Mouse (Mus musculus) monocyte, adult 2 months (primary cell): ENCODE data around the gene Bace1.

Experiments
- DNase-seq, 2 experiments: peaks; one replicate each; pipeline ENCODE4 v3.0.0; 2022; ENCODE audit warnings: low spot score in 2 of 2, low read depth in 1 of 2

Bace1 gene

GRCm38 (mm10) chr9:45838434-45839138 is at the start of gene Bace1:
Gene Bace1 (plus strand): TSS chr9:45838580.
- DNase-seq = no peak

DNA sequence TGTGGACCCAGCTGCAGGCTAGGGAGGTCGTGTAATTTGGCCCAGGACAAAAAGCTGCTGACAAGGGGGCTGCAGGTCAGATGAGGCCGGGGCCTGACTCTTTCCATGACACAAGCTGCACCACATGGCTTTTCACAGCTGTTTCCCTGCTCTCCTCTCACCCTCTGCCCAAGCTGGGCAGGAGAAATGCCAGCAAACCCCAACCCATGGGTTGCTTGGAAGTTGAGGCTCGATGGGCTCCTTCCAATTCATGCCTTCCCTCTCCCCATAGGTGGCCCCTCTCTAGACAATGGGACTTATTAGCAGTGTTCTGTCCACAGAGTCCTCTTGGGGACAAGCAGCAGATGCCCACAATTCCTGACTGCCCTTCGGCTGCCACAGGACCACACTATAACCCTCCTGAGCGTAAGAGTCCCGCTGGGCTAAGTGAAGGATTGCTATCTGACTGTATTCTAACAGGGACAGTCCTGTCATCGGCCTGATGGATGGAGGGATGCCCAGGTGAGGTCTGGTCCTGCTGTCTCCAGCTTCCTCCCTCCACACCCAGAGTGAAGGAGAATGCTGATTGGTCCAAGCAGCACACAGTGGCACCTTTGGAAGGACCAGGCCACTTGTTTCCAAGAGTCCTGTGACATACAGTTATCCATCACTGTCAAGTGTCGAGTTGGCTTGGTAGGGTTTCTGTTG is 46.8 kb upstream of the Bace1 start:
- no peak for DNase-seq

GRCm38 (mm10) chr9:45792235-45792634 is 46.1 kb upstream of the Bace1 start:
- DNase-seq = no peak

GRCm38 (mm10) chr9:45793697-45794096 is 44.7 kb upstream of the Bace1 start:
- DNase-seq = no peak

DNA sequence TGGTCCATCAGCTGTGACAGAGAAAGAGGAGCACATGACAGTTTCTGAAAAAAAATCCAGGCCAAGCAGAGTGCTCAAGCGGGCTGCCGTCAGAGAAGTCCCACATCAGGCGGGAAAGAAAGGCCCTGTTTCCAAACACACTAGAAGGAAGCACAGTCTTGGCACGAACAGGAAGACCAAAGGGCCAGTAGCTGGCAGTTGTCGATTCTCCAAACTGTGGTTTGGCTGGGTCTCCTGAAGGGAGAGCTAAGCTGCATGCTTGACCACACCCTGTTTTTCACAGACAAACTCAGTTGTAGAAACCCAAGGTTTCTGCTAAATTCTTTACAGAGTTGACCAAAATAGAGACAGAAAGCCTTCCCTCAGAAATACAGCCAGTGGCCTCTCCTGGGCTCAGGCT is 42.7 kb upstream of the Bace1 start:
- no peak for DNase-seq

- DNase-seq = no peak
Observed at GRCm38 (mm10) chr9:45797271-45797670, 41.1 kb upstream of the Bace1 start.

GRCm38 (mm10) chr9:45798467-45799164 is 39.8 kb upstream of the Bace1 start:
- DNase-seq = no peak

DNA sequence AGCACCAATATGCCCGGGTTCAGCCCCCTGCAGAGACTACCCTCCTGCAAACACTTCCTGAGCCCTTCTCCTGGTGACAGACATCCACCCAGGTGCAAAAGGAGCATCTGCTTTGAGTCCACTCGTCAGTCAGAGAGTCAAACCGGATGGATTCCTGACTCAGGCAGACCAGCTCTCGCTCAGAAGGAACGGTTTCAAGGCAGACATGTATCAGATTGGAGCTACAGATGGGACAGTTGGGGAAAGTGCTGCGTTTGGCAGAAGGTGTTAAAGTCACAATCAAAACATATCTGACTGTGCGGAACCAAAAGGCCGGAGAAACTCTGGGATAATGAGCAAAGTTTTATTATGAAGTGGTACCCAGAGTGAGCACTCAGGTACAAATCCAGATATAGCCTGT is 39.0 kb upstream of the Bace1 start:
- no peak for DNase-seq

DNA sequence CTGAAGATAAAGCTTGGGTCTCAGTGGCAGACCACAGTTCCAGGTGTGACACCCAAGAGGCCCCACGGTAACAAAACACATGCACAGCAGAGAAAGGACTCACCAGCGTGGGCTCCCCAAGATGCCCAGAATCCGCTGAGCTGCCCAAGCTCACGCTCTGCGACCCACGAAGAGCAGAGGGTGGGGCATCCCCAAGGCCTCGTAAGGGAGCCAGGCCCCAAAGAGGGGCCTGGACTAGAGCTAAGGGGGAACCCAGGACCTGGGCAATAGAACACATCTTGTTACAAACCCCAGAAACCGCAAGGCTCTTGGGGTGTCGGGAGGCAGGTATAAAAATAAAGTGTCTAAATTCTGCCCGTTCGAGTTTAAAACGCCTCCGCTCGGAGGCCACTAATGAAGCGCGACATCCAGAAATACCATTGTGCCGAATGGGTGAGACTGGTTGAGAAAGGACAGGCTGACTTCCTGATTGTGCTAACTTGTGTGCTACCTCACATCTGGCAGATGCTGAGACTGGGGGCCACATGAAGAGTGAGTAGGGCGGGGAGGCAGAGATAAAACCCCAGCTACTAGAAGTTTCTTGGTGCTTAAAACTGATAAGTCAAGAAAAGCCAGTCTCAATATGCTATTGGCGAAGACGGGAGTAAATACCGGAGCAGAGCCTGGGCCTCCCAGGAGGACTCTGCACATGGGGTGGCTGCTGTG is 35.2 kb upstream of the Bace1 start:
- DNase-seq = no peak

GRCm38 (mm10) chr9:45806847-45807246 is 31.5 kb upstream of the Bace1 start:
- DNase-seq = no peak

DNA sequence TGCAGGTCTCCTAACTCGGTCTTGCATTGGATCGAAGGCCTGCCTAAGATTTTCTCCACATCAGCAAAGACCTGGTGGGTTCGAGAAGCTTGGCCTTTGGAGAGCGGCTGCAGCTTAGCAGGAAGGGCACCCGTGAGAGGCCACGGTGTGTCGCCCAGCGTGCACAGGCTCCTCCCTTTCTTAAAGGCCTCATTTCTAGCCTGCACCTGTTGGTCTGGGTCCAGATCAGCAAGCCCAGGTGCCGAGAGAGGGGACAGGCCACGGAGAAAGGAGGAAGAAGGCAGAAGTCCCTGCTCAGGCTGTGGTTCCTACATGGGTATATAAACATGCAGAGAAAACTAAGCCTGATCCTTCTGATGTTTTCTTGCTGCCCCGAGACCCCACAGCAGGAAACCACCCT is 31.0 kb upstream of the Bace1 start:
- DNase-seq = no peak

DNA sequence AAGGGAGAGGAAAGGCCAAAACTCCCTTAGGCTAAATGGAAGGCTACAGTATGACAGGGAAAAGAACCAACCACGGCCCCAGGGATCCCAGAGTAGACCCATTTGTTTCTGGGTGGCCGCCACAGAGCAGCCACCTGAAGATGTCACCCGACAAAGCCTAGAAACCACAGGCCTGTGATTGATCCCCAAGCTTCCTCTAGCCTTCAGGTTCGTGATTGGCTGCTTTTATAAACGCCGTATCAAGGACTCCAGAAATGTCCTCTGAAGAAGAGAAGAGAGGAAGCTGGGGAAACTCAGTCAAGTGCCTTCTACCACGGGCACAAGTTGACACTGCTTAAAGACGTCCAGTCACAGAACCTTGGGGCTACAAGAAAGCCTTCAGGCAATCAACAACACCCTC is 30.6 kb upstream of the Bace1 start:
- no peak for DNase-seq

GRCm38 (mm10) chr9:45811946-45812345 is 26.4 kb upstream of the Bace1 start:
- DNase-seq = no peak

DNA sequence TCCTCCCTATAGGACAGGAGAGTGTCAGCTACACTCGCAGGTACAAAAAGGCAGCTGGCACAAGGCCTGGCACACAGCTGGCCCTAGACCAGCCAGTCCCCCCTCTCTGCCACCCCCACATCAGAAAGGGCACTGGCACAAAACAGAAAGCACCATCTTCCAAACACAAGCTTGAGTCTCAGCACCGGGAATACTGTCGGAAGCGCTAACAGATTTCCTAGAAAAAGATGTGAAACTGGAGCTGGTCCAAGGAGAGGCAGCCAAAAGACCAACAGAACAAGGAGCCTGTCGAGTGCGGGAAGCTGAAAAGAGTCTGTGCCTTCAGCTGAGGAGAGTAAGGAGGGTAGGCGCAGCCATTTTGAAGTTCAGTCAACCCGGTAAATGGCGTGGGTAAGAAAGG is 23.3 kb upstream of the Bace1 start:
- DNase-seq = no peak

DNA sequence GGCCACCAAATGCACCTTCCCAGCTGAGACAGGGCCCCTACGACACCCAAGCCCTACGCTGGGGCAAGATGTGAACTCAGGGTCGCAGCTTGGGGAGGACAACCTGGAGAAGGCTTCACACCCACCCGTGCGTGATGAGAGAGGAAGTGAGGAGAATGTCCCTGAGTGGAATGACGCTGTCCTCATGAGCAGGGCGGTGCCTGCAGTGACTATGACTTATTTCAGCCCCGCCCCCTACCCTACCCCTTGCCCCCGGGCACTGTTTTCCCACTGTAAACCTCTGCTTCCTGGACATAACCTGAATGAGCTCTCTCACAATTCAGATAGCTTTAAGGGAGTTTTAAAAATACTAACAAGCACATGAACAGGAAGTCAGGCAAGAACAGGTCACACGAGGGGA is 22.9 kb upstream of the Bace1 start:
- DNase-seq = no peak

GRCm38 (mm10) chr9:45818406-45819011 is 19.9 kb upstream of the Bace1 start:
- DNase-seq = no peak

GRCm38 (mm10) chr9:45827663-45828290 is 10.6 kb upstream of the Bace1 start:
- no peak for DNase-seq

DNA sequence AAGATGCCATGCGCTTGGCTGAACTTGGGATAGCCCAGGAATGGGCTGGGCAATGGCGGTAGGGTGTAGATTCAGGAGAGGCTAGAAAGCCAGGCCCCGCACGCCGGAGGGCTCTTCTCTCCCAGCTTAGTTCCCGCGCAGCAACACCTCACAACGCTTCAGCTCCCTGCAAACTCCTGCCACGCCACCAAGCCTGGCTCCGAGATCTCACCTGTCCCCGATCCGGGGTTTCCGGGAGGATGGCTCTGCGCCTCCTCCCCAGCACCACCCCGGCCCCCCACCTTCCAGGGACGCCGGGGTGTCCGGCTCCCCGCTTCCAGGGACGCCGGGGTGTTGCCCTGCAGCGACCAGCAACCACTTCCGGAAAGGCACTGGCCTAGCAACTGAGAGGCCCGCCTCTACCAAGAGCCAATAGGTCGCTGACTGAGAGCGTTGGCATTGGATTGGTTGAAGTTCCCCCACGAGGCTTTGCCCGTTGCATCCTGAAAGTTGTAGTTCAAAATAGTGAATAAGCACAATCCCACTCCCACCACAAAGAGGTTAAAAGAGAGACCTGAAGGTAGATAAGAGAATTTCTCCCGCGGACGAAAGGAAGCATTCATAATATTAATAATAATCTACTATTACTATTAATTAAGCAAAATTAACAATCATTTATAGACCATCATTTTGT is 10.0 kb upstream of the Bace1 start, which contains the start of gene Cep164:
TSS of gene Cep164 (minus strand) at position 401 of the 673 bp plus-strand sequence.
- DNase-seq = peak; percentile 69 to 73

DNA sequence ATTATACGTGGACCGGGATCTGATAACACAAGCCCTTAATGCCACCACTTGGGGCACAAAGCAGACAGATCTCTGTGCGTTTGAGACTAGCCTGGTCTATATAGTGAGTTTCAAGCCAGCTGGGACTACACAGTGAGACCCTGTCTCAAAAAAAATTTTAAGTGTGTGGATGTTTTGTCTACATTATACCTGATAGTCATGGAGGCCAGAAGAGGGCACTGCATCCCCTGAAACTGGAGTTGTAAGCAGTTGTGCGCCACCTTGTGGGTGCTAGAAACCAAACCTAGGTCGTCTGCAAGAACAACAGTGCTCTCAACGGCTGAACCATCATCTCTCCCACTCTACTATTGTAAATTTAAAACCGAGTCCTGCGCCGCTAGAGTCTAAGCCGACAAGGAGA is 9.3 kb upstream of the Bace1 start:
- peak in 1 of 2 experiments; percentile 46 for DNase-seq

DNA sequence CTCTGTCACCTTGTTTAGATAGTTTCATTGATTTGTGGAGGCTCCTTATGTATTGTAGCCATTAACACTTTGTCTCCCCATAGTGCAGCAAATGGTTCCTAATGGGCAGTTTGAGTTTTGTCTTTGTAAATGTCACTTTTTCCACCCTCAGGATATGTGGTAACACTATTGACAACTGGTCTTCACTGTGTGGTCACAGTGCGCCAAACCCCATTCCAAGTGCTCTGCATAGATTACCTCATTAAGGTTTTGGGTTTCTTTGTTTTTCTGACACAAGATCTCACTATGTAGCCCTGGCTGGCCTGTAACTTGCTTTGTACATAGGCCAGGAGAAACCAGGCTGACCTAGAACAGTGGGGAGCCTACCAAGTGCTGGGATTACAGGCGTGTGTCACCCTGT is 5.5 kb upstream of the Bace1 start:
- no peak for DNase-seq
